Mouse (Mus musculus): ENCODE measurements at regions not wholly inside any gene's neighbourhood (a gene's known extent, or its start where the extent isn't known, plus 50 kb on each side); places are given as distances from the start of the nearest gene placed in this dataset.

DNA sequence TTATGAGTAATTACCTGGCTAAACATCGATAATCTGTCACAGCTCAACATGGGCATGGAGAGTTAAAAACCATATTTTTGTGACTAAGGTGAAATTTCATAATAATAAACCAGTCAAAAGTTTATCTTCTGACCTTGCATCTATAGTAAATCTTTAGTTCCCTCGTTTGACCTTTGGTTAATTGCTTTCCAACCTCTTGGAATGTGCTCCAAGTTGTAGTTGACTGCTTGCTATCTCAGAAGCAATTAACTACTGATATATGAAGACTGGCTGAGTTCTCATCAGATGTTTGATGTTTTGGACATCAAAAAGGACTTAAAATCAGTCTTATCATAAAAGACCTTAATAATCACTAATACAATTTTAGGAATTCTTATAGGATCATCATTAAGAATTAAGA, 895.8 kb upstream of the Tmprss15 start:
- no peak for DNase-seq (ENCODE audit: low read depth)

DNA sequence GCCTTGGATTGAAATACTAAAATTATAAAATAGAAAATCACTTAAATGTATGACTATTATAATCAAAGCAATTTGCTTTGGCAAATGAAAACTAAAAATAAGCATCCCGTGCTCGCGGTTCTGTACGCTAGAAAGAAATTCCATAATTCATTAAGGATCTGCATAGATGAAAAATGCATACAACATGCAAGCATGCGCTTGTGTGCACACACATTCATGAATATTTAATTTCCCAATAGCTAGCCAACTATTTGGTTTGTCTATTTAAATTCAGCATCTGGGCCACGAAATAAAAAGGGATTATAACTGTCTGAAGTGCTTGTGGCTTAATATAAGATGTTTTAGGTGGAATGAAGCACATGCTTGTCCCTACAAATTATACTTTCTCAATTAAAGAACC, 881.2 kb upstream of the Tmprss15 start:
- DNase-seq (ENCODE audit: low read depth): no peak

DNA sequence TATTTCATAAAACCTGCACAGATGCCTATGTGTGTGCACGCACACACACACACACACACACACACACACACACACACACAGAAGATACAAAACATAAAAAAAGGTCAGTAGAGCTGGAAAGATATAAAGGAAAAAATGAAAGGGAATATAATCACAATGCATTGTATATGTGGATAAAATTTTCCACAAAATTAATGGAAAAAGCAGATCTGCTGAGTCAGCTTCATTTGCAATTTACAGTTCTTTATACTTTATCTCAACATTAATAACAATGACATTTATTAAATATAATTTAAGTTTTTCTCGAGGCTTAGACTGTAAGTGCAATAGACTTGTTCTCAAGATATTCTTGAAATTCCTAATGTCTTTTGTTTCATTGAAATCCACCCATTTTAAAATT, 846.1 kb upstream of the Tmprss15 start:
- no peak for DNase-seq (ENCODE audit: low read depth)

DNA sequence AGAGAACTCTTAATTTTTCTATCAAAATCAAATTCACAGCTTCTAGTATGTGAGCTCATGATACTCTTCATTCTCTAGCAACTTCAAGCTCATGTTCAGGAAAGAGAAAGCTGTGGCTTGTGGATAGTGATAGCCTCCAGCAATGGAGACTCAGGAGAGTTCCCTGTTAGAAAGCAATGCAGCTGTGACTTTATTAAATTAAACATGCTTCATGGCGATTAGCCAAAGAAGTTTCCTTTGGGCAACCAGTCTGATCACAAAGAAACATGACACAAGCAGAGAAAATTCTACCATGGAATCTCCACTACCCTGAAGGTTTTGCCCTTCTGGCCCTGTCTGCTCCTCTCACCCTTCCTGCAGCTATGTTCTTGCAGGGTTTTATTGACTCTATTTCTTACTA, 816.2 kb upstream of the Tmprss15 start:
- no peak for DNase-seq (ENCODE audit: low read depth)

DNA sequence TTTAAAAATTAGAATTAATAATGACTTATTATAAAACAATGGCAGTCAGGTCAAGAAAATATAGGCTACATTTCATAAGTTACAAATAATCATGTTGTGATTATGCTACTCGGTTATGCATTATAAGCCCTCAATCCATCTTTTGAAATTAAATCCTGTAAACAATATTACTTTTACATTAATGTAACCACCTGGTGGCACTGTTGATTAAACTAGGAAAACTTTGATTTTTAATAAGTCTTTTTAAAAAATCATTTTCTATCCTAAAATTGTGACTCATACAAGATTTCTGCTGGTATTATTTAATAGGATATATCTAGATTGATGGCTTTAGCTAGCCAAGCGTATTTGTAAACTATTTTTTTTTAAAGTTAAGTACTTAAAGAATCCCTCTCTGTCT, 810.6 kb upstream of the Tmprss15 start:
- DNase-seq (ENCODE audit: low read depth): peak; percentile 39

DNA sequence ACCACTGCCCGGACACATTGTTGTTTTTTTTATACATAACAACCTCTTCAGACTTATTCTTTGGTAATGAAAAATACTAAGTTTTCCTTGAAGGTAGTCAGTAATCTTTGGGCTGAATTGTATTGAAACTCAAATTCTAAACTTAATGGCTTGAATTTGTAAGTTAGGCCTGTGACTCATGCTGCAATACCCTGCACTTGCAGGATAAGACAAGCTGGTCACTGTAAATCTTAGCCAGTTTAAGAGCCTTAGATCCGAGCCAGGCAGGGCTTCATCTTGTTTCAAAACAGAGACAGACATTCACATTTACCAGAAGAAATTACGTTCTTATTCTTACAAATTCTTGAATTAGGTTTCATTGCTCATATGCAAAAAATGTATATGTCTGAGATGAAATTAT, 791.0 kb upstream of the Tmprss15 start:
- peak; percentile 53 for DNase-seq (ENCODE audit: low read depth)

DNA sequence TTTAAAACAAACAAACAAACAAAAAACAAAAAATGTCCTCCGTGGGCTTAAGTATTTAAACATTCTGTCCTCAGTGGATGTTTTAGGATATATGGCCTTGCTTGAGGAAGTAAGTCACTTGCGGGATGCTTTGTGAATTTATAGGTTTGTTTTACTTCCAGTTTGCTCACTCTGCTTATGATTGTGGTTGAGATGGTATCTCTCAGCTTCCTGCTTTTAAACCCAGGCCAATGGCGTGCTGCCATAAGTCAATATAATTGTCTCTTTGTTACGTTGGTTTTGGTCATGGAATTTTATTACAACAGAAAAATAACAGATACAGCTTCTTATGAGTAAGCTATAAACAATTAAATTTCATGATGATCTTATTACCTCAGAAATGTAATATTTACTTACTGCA, 787.2 kb upstream of the Tmprss15 start:
- DNase-seq (ENCODE audit: low read depth): peak; percentile 58

DNA sequence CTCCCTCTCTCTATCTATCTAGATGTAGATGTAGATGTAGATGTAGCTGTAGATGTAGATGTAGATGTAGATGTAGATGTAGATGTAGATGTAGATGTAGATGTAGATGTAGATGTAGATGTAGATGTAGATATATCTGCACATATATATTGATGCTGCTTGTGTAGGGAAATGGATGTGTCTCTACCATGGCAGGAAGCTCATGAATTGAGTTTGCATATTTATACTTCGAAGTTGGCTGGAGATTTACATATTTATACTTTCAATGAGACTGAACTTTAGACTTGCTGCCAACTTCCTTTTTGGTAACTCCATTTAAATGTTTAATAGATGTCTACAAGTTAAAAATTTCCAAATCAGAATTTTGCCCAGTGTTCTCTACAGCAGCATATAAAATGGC, 785.9 kb upstream of the Tmprss15 start:
- DNase-seq (ENCODE audit: low read depth): no peak

DNA sequence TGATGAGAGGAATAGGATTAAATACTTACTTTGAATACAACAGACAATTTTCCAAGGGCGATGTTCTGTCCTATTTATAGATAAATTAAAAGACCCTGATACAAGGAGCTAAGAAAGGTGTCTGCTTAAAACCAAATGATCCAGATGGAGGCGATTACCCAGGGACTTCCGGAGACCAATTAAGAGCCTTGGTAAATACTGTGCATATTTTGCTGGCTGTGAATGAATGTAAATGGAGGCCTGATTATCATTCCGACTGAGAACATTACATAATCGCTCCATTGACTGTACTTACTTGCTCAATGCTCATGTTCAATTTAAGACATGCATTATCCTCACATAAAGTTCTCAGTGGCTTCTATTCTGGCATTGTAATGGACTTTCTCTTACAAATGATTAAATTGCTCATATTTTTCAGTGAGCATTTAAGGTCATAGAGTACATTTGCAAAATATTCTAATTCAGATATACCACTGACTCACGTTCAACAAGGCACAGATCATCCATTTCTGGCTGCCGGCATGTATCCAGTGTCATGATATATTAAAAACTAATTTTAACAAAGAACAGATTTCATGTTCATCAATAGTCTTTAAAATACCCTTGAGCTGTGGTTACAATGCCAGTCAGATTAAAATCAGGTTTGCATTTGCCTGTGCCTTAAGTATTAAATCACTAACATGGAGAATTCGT, 779.8 kb upstream of the Tmprss15 start:
- no peak for DNase-seq (ENCODE audit: low read depth)

DNA sequence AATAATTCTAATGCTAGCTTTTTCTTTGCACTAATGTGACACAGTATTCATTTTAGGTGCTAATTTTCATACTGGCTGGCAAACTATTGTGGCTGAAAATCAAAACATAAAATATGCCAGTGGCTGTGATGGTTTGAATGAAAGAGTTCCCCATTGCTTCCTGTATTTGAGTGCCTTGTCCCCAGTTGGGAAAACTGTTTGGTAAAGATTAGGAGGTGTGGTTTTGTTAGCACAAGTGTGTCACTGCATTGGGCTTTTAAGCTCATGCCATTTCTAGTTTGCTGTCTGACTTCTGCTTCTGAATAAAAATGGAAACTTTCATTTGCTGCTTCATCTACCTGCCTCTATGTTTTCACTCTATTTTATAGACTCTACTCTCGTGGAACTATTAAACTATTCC, 768.6 kb upstream of the Tmprss15 start:
- no peak for DNase-seq (ENCODE audit: low read depth)

DNA sequence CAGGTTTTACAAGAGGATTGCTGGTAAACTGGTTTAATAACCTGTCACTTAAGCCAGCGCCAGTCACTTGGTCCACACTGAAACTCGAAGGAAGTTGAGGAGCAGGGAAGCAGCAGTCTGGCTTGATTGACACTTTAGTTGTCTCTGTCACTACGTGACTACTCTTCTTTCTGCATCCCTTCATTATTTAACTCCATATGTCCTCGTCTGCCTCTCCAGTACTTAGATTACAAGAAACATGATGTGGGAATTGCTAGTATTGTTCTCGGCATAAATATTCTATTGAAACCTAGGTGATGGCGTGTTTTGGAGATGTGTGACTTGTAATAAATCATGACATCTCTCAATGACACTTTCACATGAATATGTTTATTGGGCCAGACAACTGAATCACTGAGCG, 758.3 kb upstream of the Tmprss15 start:
- DNase-seq (ENCODE audit: low read depth): peak; percentile 9

DNA sequence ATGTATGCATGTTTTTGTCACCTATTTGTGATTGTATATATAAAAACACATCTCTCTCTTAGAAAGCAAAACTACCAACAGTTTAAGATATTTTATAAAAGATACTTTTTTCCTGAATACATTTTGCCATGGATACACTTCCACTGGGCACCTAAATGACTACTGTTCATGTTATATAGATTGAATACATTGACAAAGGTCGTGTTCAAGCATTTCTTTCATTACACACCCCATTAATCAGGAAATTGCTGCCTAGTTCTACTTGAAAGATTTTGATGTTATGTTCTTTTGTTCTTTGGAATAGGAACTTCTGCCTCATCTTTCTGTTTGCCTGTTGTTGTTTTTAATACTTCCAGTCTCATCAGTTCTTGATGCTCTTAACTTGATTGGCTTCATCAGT, 726.0 kb upstream of the Tmprss15 start:
- no peak for DNase-seq (ENCODE audit: low read depth)

DNA sequence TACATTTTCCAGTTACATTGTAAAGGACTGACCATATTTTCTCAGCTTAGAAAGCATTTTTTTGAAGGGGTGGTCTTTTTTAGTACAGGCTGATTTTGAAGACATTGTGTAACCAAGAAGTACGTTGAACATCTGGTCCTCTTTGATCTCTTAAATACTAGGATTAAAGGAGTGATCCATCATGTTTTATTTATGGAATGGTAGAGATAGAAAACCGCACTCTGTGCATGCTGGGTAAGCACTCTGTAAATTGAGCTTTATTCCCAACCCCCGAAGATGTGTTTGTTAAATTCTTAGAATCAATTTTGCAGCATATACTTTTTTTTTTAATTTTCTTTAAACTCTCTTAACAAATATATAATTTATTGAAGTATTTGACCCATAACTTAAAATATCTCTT, 687.8 kb upstream of the Tmprss15 start:
- no peak for DNase-seq (ENCODE audit: low read depth)

Measured in NIH3T3 (cell line).